Mouse (Mus musculus) left cerebral cortex, adult 2 months (tissue): ENCODE measurements at regions not wholly inside any gene's neighbourhood (a gene's known extent, or its start where the extent isn't known, plus 50 kb on each side); places are given as distances from the start of the nearest gene placed in this dataset.

Experiments used
- DNase-seq, 2 experiments: peaks; one replicate each; pipeline ENCODE4 v3.0.0; 2021 to 2022; ENCODE audit warnings: low spot score in 2 of 2, mixed read lengths in 1 of 2; ENCODE audit errors: extremely low spot score in 1 of 2
- H3K27ac ChIP-seq: fragments of 200-600 bp; 2 replicates; pipeline ENCODE4 v1.8.1; 2022
- H3K4me3 ChIP-seq: fragments of 200-600 bp; 2 replicates; pipeline ENCODE4 v1.8.1; 2022
- CTCF ChIP-seq: fragments of 200-600 bp; IDR thresholded peaks from 2 replicates; pipeline ENCODE4 v1.8.1; 2022; ENCODE audit warnings: antibody characterized with exemption, mild to moderate bottlenecking, moderate library complexity
- intact Hi-C: fragments of 180-260 bp; cut with DNase I; formaldehyde crosslinking; loops from one replicate; pipeline ENCODE4 v1.15.1; 2025

GRCm38 (mm10) chr13:70149041-70149898 is 347.1 kb downstream of the Med10 start:
- intact Hi-C loops = no loop called here

GRCm38 (mm10) chr13:70149899-70150184 is 347.6 kb downstream of the Med10 start:
- intact Hi-C loops = no loop called here
- Histone ChIP-seq H3K27ac (no peak overlapping the region), H3K4me3 (no peak overlapping the region)
- no peak for TF ChIP-seq CTCF
- no peak for DNase-seq

More at GRCm38 (mm10) chr13:70149041-70149898, 347.1 kb downstream of the Med10 start:
- no peak for TF ChIP-seq CTCF
- Histone ChIP-seq H3K4me3 (no peak overlapping the region), H3K27ac (no peak overlapping the region)
- no peak for DNase-seq

GRCm38 (mm10) chr13:70153062-70153461 is 350.9 kb downstream of the Med10 start:
- no peak for TF ChIP-seq CTCF
- intact Hi-C loops = no loop called here
- no peak overlapping the region for H3K4me3 ChIP-seq
- H3K27ac ChIP-seq = no peak overlapping the region
- no peak for DNase-seq

- no peak for DNase-seq
- H3K4me3 ChIP-seq = no peak overlapping the region
- intact Hi-C loops = no loop called here
- TF ChIP-seq CTCF = no peak
- H3K27ac ChIP-seq = no peak overlapping the region
Observed at GRCm38 (mm10) chr13:70155596-70155995, 353.4 kb downstream of the Med10 start.

DNA sequence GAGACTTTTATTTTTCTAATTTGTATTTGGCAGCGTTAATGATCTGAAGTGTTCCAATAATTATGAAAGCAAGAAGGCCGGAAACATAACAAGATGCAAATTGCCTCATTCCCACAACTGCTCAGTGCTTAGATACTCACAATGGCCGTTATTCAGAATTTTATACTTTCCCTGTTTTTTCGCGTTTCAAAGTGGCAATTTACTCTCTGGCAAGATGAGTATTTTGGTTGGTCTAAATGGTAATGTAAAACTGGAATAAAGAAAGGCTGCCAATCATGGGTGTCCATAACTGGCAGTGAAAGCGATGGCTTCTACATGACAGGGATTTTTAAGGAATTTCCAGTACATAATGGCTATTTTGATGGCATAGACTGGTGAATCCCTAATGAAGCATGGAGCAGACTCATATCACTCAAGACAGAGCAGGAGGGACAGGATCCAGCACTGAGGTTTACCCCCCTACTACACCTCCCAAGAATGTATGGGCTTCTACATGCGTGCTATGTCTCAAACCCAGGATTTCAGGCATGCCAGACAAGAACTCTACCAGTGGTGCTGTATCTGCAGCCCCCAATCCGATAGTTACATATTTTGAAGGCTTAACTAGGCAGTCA is 354.9 kb downstream of the Med10 start:
- intact Hi-C loops = no loop called here
- Histone ChIP-seq H3K4me3 (no peak overlapping the region), H3K27ac (no peak overlapping the region)
- no peak for DNase-seq
- no peak for TF ChIP-seq CTCF

GRCm38 (mm10) chr13:70159065-70159464 is 356.9 kb downstream of the Med10 start:
- no peak overlapping the region for H3K27ac ChIP-seq
- TF ChIP-seq CTCF = no peak
- DNase-seq = no peak
- no peak overlapping the region for H3K4me3 ChIP-seq
- intact Hi-C loops = loop anchor here (1.0 kb wide), 1 partner anchor 33 kb away; no protein-coding TSS in a partner anchor

GRCm38 (mm10) chr13:70159604-70160003 is 357.4 kb downstream of the Med10 start:
- H3K27ac ChIP-seq = no peak overlapping the region

DNA sequence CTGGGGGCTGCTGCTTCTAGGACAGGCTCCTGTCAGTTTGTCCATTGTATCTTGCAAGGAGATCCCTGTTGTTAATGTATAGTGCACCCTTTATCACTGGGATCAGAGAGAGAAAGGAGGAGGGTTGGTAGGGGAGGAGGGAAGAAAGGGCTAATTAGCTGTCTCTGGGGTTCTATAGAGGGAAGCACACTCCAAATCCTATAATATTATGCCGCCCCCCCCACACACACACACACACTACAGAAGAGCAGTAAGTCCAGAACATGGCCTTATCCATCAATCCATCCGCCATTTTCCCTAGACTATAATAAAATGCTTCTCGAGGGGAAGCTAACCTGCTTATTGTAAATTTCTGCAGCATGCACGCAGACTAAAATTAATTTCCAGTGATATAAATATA is 359.9 kb downstream of the Med10 start:
- Histone ChIP-seq H3K4me3 (no peak overlapping the region), H3K27ac (no peak overlapping the region)
- DNase-seq = no peak
- intact Hi-C loops = no loop called here
- TF ChIP-seq CTCF = no peak

More at GRCm38 (mm10) chr13:70159604-70160003, 357.4 kb downstream of the Med10 start:
- DNase-seq = peak; percentile 34 to 46
- no peak overlapping the region for H3K4me3 ChIP-seq
- intact Hi-C loops = loop anchor here (1.0 kb wide), 1 partner anchor 33 kb away; no protein-coding TSS in a partner anchor
- TF ChIP-seq CTCF = no peak

DNA sequence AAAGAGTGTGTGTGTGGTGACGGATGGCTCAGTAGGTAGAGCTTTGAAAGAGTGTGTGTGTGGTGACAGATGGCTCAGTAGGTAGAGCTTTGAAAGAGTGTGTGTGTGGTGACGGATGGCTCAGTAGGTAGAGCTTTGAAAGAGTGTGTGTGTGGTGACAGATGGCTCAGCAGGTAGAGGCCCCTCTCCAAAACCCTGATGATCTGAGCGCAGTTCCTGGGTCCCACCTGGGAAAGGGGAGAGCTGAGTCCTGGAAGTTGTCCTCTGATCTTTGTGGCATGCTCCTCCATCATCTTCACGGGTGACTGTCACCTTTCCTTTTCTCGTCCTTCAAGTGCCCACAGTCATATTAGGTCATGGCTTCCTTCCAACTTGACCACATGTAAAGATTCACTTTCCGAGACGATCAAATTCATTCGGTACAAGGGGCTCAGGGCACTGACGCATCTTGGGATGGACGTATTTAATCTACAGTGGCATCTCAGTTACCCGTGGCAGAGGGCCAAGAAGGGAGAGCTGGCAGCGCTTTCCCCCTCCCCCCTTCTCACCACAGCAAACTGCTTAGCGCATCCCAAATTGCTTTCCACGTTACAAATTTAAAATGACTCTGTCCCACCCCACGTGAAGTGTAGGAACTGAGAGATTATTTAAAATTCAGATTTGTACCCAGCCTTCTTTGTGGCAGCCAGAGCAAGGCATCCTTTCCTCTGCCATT is 363.5 kb downstream of the Med10 start:
- intact Hi-C loops = no loop called here
- H3K27ac ChIP-seq = no peak overlapping the region
- peak in 1 of 2 experiments; percentile 19 for DNase-seq
- TF ChIP-seq CTCF = no peak
- no peak overlapping the region for H3K4me3 ChIP-seq

- no peak for DNase-seq
- TF ChIP-seq CTCF = no peak
- intact Hi-C loops = no loop called here
- H3K27ac ChIP-seq = no peak overlapping the region
- H3K4me3 ChIP-seq = no peak overlapping the region
Observed at GRCm38 (mm10) chr13:70167747-70168146, 365.6 kb downstream of the Med10 start.

DNA sequence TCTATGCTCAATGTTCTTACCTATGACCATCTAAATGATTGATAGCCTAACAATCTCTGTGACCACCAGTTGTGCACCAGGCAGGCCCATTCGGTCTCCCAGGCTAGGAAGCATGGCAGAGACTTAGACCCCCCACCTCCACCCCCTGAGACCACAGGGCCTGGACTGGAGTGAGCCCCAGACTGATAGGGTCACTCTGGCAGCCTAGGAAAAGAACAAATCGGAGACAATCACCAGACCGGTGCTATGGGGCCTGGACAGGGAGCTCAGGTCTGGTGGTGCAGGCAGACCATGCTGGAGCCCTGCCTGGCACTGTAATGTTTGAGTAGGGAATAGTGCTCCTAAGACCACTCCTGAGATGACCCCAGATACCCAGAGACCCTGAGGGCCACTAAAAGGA is 366.7 kb downstream of the Med10 start:
- no peak for TF ChIP-seq CTCF
- no peak for DNase-seq
- Histone ChIP-seq H3K4me3 (no peak overlapping the region), H3K27ac (no peak overlapping the region)
- intact Hi-C loops = no loop called here

- TF ChIP-seq CTCF = no peak
- Histone ChIP-seq H3K27ac (no peak overlapping the region), H3K4me3 (no peak overlapping the region)
- intact Hi-C loops = no loop called here
- no peak for DNase-seq
Observed at GRCm38 (mm10) chr13:70177066-70177465, 374.9 kb downstream of the Med10 start.
